Mouse (Mus musculus) splenic B cell, adult 2 months (primary cell): ENCODE data around the gene Scn5a.

Source experiments
- DNase-seq: peaks from one replicate; pipeline ENCODE4 v3.0.0-alpha.2; 2011; ENCODE audit warnings: low read depth, low spot score
- H3K27me3 ChIP-seq: 2 replicates; pipeline ENCODE4 v1.6.1; 2012; ENCODE audit warnings: mild to moderate bottlenecking, low read length, moderate library complexity, mixed read lengths; ENCODE audit not compliant: control insufficient read depth, poor library complexity, insufficient read depth, severe bottlenecking
- H3K36me3 ChIP-seq: 2 replicates; pipeline ENCODE4 v1.6.1; 2012; ENCODE audit warnings: mild to moderate bottlenecking, low read length, moderate library complexity, mixed read lengths; ENCODE audit not compliant: control insufficient read depth, poor library complexity, insufficient read depth, severe bottlenecking

The Scn5a gene

DNA sequence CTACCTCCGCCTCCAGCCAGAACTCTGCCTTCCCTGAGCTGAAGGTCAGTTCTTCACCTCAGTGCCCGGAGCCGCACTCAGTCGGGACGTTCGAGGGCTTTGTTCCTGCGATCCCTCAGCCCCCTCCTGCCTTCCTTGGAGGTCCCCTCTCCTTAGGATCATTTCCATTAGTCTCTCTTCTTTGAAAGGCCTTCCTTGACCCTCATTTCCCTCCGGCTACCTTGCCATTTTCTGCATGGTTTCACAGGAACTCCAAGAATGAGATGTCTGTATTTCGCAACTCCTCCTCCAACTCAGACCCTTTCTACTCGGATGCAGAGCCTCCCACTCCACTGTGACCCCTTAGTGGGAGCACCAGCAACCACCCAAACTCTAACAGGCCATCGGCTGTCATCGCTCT is 31.3 kb downstream of the Scn5a start:
- H3K36me3 ChIP-seq: no peaks in the 10 kb centered on the region
- DNase-seq: no peak
- H3K27me3 ChIP-seq: no peaks in the 10 kb centered on the region

DNA sequence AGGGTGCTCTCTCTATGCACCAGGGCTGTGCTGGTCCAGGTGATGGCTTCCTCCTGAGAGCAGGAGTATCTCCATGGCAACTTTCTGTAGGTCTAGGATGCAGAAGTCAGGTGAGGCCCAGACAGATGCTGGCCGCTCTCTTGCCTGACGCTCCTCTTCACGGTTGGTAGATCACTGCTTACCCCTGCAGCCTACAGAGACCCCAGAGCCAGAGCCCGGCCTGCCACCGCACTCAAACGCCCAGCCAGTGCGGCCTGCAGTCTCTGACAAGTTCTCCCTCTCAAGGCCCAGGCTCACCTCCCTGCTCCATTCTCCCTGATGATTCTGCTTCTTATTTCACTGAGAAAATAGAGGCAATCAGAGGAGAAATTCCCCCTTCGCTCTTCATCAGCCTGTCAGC is 31.7 kb downstream of the Scn5a start:
- H3K27me3 ChIP-seq: no peaks in the 10 kb centered on the region

DNA sequence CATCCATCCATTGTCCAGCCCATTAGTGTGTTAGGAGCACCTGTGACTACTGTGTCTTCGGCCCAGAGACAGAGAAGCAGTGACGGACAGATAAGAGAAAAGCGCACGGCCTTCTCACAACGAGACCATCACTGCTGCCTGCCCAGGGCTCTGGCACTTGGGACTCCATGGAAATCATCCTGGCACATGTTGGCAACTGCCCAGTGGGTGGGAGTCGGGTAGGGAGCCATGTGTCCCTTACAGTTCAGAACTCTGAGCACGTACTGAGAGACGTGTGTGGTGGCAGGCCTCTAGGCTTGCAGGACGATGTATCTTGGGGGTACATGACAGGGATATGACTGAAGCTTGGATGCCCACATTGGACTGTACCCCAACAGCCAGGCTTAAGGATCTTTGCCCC is 38.1 kb downstream of the Scn5a start:
- H3K36me3 ChIP-seq: no peaks in the 10 kb centered on the region
- no peaks in the 10 kb centered on the region for H3K27me3 ChIP-seq
- DNase-seq: no peak

More for the DNA sequence above, 31.7 kb downstream of the Scn5a start:
- DNase-seq: no peak
- H3K36me3 ChIP-seq: no peaks in the 10 kb centered on the region

DNA sequence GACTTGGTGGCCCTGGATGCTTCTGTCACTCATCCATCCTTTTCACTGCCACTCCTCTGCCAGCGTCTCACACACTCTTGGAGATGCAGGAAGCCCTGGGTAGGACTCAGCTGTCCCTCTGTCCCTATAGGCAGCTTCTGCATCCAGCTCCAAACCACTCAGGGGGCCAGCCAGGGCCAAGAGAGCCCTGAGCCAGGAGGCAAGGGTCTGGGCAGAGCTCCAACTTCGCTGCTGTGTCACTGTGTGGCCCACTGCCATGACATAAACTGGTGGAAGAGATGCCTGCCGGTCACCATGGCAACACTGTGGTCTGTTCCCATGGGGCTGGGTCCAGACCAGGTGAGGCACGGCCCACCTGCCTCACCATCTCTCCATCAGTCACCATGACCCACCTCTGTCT is 41.0 kb downstream of the Scn5a start:
- Histone ChIP-seq H3K36me3 (no peaks in the 10 kb centered on the region), H3K27me3 (no peaks in the 10 kb centered on the region)
- DNase-seq: no peak

DNA sequence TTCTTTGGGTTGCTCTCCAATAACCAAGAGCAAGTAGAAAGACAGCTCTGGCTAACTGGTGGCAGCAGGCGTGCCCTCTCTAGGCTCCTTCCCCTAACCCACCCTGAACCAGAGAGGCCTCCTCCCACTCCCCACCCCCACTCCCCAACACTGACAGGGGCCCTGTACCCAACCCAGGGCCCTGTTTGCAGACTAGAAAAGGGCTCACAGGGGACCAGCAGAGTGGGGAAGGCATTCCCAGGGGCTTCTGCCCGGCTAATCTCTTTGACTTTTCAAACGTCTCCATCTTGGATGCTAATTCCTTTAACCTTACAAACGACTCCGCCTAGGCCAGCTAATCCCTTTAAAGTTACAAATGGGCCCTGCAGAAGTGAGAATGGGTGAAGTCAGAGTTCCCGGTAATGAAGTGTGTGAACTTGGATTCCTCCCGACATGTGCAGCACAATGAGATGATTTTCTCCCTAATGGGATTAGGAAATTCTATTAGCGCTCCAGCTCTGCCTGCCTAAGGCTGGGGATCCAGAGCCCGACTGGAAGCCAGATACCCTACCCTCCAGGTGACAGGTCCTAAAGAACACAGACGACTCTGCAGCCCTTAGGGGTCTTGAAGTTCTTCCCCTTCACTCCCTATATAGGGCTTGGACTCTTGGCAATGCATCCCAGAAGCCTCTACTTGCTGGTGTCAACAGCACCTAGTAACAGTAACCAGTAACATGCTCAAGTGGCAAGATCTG is 47.0 kb downstream of the Scn5a start:
- Histone ChIP-seq H3K36me3 (no peaks in the 10 kb centered on the region), H3K27me3 (no peaks in the 10 kb centered on the region)
- DNase-seq: no peak

DNA sequence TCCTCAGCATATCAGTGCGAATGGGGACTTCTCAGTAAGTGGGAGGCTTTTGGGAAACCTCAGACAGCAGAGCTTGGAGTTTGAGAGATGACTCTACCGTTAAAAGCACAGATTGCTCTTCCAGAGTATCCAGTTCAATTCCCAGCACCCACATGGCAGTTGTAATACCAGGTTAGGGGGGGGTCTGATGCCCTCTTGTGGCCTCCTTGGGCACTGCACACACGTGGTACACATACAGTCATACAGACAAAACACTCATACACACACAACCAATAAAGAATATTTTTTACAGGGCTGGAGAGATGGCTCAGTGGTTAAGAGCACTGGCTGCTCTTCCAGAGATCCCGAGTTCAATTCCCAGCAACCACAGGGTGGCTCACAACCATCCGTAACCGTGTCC is 54.3 kb downstream of the Scn5a start:
- no peak for DNase-seq
- Histone ChIP-seq H3K27me3 (no peaks in the 10 kb centered on the region), H3K36me3 (no peaks in the 10 kb centered on the region)

DNA sequence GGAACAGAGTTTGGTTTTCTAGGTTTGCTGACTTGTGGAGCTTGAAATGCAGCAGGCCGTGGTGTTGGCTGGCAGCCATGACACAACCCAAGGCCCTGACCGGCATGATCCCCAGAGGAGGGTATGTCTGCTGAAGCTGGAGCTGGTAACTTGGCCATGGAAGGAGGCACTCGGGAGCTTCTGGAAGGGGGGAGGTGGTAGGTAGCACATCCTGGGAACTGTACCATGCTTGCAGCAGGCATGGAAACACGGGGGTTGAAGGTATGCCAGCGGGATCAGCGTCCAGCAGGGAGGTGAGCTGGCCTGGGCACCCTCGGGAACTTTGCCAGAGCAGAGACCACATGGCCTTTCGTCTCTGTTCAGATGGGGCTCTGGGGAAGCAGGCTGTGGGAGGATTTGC is 55.5 kb downstream of the Scn5a start:
- no peak for DNase-seq
- Histone ChIP-seq H3K27me3 (no peaks in the 10 kb centered on the region), H3K36me3 (no peaks in the 10 kb centered on the region)

DNA sequence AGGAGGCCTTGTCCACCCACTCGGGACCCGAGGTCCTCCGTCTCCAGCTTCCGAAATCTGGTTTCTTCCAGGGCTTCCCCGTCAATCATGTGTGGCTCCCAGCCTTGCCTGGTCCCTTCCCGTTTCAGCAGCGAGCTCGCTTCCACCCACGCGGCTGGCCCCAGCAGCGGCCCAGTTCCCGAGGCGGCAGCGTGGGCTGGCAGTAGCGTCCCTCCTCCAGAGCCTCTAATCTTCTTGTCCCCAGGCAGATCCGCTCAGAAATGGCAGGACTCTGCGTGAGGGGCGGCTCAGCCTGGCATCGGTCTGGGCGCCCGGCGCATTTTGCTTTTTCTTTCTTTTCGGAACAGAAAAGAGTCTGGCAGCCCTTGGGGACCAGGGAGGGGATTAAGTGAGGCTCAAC is 59.7 kb downstream of the Scn5a start:
- no peak for DNase-seq
- no peaks in the 10 kb centered on the region for H3K36me3 ChIP-seq
- H3K27me3 ChIP-seq: no peaks in the 10 kb centered on the region

DNA sequence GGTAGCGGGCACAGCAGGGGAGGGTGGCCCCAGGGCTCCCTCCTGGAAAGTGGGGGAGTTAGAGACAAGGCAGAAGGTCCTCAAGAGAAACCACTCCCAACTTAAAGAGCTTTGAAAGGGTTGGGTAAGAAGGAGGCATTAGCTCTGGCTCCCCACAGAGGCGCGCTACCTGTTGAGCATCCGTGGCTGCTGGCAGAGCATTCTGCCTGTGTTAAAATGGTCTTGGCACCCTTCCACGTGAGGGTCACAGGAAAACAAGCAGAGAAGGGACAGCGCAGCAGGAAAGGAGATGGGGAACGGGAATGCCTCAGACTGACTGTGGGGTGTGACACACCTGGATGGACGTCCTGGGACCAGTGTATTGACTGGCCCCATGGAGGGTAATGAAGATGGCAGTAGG is 60.6 kb downstream of the Scn5a start:
- no peaks in the 10 kb centered on the region for H3K27me3 ChIP-seq
- no peaks in the 10 kb centered on the region for H3K36me3 ChIP-seq
- no peak for DNase-seq

DNA sequence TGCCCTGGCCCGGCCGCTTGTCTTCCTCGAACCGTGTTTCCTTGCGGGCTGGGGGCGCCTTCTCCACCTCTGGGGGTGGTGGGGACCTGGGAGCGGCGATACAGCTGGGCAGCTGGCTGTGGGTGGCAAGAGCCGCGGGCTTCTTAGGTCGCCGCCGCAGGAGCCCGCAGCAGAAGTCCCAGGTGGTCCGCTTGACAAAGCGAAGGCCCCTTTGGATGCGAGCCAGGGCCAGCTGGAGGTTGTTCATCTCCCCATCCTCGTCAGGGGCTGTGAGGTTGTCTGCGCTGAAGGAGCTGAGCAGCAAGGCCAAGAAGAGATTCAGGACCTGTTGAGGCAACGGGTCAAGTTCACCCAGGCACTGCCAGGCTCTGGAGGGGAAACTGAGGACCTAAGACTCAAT is 61.3 kb downstream of the Scn5a start:
- DNase-seq: no peak
- H3K27me3 ChIP-seq: no peaks in the 10 kb centered on the region
- H3K36me3 ChIP-seq: no peaks in the 10 kb centered on the region

DNA sequence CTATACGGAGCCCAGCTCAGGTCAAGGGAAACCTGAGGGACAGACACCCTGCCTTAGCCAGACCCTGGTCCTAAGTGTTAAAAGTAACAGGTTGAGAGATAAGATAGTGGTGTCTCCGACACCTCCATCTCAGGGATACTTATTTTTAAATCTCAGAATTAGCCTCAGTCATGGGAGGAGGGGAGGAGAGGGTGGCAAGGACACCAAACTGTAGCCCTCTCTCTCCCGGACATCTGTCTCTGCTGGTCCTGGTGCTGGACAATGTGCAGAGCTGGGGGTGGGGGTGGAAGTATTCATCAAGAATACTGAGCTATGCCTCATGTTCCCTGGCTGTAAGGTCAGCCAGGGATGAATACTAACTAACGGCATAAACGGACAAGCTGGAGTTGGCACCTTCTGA is 62.0 kb downstream of the Scn5a start:
- no peak for DNase-seq
- H3K27me3 ChIP-seq: no peaks in the 10 kb centered on the region
- H3K36me3 ChIP-seq: no peaks in the 10 kb centered on the region

DNA sequence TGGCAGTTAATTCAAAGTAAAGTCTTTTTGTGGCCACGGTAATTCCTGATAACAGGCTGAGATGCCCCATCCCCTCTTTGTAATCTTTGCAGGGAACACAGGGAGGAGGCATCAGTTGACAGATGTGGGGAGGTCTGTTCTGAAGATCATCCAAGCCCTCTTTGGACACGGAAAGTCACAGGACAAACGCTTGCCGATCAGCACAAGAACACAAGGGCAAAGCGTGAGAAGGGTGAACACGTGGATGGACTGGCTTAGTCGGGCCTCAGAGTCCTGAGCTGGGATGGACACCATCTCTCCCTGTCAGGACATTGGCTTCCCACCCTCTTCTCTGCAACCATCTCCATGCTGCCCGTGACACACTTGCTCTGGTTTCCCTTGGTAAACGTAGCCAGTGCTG is 63.4 kb downstream of the Scn5a start:
- H3K27me3 ChIP-seq: no peaks in the 10 kb centered on the region
- no peak for DNase-seq
- no peaks in the 10 kb centered on the region for H3K36me3 ChIP-seq

DNA sequence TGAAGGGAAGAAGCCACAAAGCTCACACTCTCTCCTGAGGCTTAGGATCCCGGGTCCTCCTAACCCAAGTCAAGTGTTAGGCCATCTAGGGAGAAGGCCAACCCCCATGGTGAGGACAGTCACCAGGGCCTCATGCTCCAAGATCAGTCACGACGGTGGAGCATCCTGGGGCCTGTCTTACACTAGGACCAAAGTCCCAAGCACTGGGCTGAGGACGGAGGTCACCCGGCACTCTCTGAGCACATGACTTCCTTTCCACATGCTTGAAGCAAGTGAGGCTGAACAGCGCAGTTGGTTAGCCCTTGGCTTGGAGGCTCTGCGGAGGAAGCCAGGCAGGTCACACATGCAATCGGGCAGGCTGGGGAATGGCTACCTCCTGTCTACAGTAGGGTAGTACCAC is 63.8 kb downstream of the Scn5a start:
- H3K36me3 ChIP-seq: no peaks in the 10 kb centered on the region
- no peak for DNase-seq
- H3K27me3 ChIP-seq: no peaks in the 10 kb centered on the region

DNA sequence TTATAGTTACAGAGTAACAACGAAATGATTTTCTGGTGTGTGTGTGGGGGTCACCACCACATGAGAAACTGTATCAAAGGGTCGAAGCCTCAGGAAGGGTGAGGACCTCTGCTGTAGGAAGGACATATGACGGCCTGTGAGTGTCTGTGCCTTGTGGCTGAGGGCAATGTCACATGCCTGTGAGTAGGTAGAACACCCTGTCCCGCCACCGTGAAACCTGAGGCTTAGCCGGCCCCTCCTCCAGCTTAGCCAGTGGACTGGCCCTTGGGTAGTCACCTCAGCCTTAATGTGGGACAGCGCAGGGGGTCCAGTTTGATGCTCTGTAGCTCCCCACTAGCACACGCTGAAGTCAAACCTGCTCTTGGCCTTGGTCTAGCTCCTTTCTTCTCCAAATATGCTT is 65.0 kb downstream of the Scn5a start:
- DNase-seq: no peak
- no peaks in the 10 kb centered on the region for H3K27me3 ChIP-seq

DNA sequence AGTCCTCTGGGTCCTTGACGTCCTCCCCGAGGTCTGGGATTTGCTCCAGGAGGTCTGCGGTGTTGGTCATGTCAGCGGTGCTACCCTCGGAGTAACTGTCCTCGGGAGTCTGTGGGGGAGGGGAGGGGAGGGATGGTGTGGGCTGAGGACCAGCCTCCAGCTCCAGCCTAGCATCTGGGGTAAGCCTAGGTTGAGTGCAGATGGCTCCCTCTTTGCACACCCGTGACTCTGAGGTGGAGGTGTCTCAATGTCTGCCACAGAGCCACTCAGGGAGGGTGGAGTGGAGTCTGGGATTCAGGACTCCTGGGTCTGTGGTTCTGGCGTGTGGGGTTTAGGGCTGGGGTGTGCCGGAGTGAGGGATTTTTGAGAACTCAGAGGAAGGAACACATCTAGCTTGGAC is 65.8 kb downstream of the Scn5a start:
- Histone ChIP-seq H3K36me3 (no peaks in the 10 kb centered on the region), H3K27me3 (no peaks in the 10 kb centered on the region)
- no peak for DNase-seq

More for the DNA sequence above, 65.0 kb downstream of the Scn5a start:
- no peaks in the 10 kb centered on the region for H3K36me3 ChIP-seq

DNA sequence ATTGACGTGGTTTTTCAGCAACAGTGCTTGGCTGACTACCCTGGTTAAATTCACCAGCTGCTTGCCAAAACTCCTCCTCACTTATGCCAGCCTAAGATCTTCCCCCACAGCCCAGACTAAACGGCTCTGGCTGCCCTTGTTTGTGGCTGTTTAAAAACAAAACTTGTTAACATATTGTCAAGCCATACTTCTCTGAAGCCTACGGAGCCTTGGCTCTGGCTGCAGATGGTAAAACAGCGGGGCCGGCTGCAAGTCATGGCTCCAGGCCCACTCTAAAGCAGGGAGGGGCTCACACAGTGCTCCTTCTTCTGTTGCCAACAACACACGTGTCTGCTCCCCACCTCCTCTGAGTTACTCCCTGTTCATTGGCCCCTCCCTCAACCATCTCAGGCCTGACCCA is 67.9 kb downstream of the Scn5a start:
- Histone ChIP-seq H3K36me3 (no peaks in the 10 kb centered on the region), H3K27me3 (no peaks in the 10 kb centered on the region)
- DNase-seq: no peak
